Mouse (Mus musculus) CH12F3 (cell line): ENCODE measurements around the gene Myrip.

ENCODE experiments used
- in situ Hi-C: fragments of 300-500 bp; cut with MboI; formaldehyde crosslinking; loops from 2 replicates; pipeline ENCODE4 v1.14.3; 2020; ENCODE audit warnings: low sequenced_read_pairs

Myrip gene

GRCm38 (mm10) chr9:120521161-120521560 lies 219.8 kb downstream of the Myrip start:
- in situ Hi-C loops = no loop called here
